Mouse (Mus musculus) activated CD4-positive, CD25-positive, alpha-beta regulatory T cell (primary cell): ENCODE data around the gene Echs1. TPM values are rescaled to one million over a fixed set of nuclear protein-coding genes. Genes with fewer than 3 reads are reported as not detected.

Experiments
- polyA plus RNA-seq, 2 experiments: library from polyadenylated mRNA; unstranded; fragments of 100-300 nt; shearing (Covaris generic); gene quantifications; one replicate each; pipeline ENCODE4 v1.2.1; 2017

The Echs1 gene
- 10 to 100 TPM; 54.2 to 70.6 TPM for polyA plus RNA-seq

GRCm38 (mm10) chr7:140116329-140117054 is at the start of gene Echs1:
TSS of gene Echs1 (minus strand) at chr7:140116476.

GRCm38 (mm10) chr7:140164664-140165063 is 48.4 kb upstream of the Echs1 start, which contains the start of gene Olfr522:
TSS of gene Olfr522 (minus strand) at chr7:140164764.

GRCm38 (mm10) chr7:140154218-140154927 is 38.1 kb upstream of the Echs1 start, which contains the start of gene Sprn:
TSS of gene Sprn (minus strand) at chr7:140154877.

DNA sequence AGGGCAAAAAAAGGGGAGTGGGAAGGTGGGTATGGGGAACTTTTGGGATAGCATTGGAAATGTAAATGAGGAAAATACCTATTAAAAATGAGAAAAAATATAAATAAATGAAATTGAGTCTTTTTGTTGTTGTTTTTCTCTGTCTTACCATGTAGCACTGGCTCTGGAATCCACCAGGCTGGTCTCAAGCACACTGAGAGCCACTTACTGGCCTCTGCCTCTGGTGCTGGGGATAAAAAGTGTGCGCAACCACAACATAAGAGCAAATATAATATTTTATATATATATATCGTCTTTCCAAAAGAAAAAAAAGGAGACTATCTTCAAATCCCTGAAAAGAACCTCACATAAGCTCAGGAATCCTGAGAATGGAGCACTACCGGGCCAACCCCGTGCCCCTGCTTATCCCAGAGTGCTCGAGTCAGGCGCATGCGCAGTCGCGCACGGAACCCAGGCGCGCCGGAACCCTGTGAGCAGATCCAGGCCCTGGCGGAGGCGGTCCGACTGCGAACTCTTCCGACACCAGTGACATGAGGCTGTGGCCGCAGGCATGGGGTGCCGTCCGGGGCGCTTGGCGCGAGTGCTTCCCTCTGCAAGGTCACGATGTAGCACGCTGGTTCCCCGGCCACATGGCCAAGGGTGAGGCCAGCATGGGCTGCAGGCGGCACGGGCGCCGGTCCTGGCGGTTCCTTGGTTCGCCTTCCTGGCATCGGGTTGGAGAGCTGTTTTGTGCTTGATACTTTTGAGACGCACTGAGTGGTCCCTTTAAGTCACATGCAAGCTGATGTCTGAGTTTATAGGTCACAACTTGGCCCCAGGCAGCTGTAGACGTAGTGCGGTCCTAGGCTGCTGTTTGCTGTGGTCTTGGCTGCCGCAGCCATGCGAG is 21.1 kb upstream of the Echs1 start, which contains the start of gene Mtg1:
Gene Mtg1 (plus strand): TSS at position 430 of the 886 bp plus-strand sequence.

GRCm38 (mm10) chr7:140115583-140116328 is 520 bp downstream of the Echs1 start, which contains the start of gene Paox:
TSS of gene Paox (plus strand) at chr7:140115799.

DNA sequence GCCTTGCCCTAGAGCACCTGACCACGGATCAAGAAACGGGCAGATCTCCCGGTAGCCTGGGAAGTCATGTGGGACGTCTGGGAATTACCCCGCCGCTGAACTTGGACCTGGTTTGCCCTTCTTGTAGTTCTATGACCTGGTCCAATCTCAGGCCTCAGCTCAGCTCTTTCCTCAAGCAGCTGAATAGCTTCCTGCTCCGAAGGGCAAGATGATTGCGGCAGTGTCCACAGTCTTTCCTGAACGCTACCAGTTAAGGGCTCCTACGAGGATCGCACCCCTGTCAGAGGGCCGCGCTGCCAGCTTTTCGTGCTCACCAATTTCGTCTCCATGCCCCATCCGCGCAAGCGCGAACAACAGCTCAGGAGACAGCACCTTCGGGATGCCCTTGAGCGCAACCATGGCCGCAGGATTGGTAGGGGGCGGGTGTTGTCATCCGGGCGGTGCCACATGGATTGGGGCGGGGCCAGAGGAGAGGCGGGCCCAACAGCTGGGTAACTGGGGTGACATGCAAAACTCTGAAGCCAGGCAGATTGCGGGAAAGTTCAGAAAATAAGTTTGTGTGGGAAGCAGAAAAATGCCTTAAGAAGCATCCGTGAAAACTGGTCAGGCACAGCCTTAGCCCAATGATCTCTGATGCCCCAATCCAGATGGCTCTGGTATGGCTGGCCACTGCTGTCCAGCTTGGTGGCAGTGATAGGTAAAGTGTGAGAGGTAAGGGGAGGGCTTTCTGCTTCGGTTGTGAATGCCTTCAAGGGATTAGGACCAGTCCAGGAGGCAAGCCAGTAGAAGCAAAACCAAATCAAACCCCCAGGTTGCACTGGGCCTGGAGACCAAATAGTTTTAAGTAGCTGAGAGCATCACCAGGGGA is 14.0 kb downstream of the Echs1 start, which contains the start of gene Fuom:
Gene Fuom (minus strand): TSS at position 449 of the 868 bp plus-strand sequence.

DNA sequence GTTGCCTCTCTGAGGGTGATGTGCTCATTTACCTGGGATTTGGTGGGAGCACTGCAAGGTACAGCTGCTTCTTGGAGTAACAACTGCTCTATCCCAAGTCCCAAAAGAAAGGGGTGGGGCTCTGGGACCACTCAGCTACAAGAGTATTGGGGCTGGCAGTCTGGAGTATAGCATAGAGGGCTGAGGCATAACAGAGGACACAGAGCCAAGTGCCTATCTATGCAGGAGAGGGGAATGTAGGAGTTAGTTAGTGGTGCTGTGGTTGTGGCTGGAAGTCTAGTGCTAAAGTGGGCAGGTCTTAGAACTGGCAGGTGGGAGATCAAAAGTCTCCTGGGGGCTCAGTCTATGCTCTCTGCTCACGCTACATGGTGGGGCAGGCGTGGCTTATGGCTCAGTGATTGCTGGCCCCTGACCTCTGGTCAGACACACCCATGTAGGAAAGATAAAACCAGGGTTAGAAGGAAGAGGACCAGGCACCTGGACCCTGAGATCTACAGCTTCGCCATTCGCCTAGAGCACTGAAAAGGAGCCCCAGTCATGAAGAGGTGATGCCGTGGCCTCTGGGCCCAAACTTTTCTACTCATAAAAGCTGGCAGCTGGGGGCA is 23.2 kb downstream of the Echs1 start, which contains the start of gene Prap1:
Gene Prap1 (plus strand): TSS at position 472 of the 605 bp plus-strand sequence.

DNA sequence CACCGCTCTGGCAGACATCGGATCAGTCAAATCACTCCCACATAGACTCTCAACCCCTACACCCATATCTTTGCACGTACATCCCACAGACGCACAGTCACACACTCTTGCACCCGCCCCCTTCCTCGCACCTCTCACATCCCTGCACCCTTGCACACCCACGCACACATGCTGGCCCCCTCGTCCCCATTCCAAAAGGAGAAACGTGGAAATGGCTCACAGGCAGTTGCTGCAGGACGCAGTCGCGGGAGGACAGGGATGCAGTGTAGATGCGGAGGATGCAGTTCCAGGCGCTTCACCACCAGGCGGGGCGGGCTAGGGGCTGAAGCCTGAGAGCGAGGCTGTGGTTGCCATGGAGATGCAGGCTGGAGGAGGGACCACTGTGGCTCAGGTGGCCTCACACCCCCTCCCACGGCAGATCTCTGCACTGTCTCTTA is 34.0 kb downstream of the Echs1 start, which contains the start of gene Caly:
Gene Caly (minus strand): TSS at position 307 of the 437 bp plus-strand sequence.

Other genes starting within 250 kb of the Echs1 start
- gene Kndc1, start 221.8 kb downstream of the Echs1 start, polyA plus RNA-seq, result under 1 TPM; 0.31 to 0.74 TPM
- gene Utf1, start 172.7 kb downstream of the Echs1 start, polyA plus RNA-seq, result 1 to 10 TPM; 1.6 to 2.6 TPM
- under 1 TPM; 0.22 to 0.44 TPM for gene 6430531B16Rik, start 137.7 kb downstream of the Echs1 start, polyA plus RNA-seq
- gene Adam8, start 123.9 kb downstream of the Echs1 start, polyA plus RNA-seq, result 10 to 100 TPM; 20.5 to 21.8 TPM
- 10 to 100 TPM; 46.4 to 48.1 TPM for gene Zfp511, start 80.1 kb downstream of the Echs1 start, polyA plus RNA-seq
- gene Tubgcp2, start 79.8 kb downstream of the Echs1 start, polyA plus RNA-seq, result 10 to 100 TPM; 29.9 to 32.9 TPM
- gene Msx3, start 67.4 kb downstream of the Echs1 start, polyA plus RNA-seq, result not detected
- not detected for gene Caly, start 33.9 kb downstream of the Echs1 start, polyA plus RNA-seq
- gene Prap1, start 23.1 kb downstream of the Echs1 start, polyA plus RNA-seq, result not detected
- 10 to 100 TPM; 13.4 to 15.1 TPM for gene Fuom, start 14.0 kb downstream of the Echs1 start, polyA plus RNA-seq
- gene Paox, start 677 bp downstream of the Echs1 start, polyA plus RNA-seq, result 1 to 10 TPM; 5.1 to 9.2 TPM
- gene Mtg1, start 21.1 kb upstream of the Echs1 start, polyA plus RNA-seq, result 10 to 100 TPM; 21.0 to 44.0 TPM
- not detected for gene Sprn, start 38.4 kb upstream of the Echs1 start, polyA plus RNA-seq
- not detected for gene Olfr522, start 48.3 kb upstream of the Echs1 start, polyA plus RNA-seq
- gene Olfr523, start 56.7 kb upstream of the Echs1 start, polyA plus RNA-seq, result not detected
- under 1 TPM in 1 of 2 experiments, not detected in 1; 0.18 TPM for gene Olfr524, start 89.5 kb upstream of the Echs1 start, polyA plus RNA-seq
- gene Cd163l1, start 101.8 kb upstream of the Echs1 start, polyA plus RNA-seq, result under 1 TPM in 1 of 2 experiments, not detected in 1; 0.29 TPM
- gene 5830411N06Rik, start 130.8 kb upstream of the Echs1 start, polyA plus RNA-seq, result 1 to 10 TPM in 1 of 2 experiments, not detected in 1; 1.1 TPM
- under 1 TPM in 1 of 2 experiments, not detected in 1; 0.10 TPM for gene Olfr525, start 204.4 kb upstream of the Echs1 start, polyA plus RNA-seq
- gene Olfr527, start 217.5 kb upstream of the Echs1 start, polyA plus RNA-seq, result not detected
- under 1 TPM in 1 of 2 experiments, not detected in 1; 0.21 TPM for gene Olfr60, start 245.2 kb upstream of the Echs1 start, polyA plus RNA-seq